Mouse (Mus musculus): ENCODE data around the gene Grin2b.

Grin2b gene

DNA sequence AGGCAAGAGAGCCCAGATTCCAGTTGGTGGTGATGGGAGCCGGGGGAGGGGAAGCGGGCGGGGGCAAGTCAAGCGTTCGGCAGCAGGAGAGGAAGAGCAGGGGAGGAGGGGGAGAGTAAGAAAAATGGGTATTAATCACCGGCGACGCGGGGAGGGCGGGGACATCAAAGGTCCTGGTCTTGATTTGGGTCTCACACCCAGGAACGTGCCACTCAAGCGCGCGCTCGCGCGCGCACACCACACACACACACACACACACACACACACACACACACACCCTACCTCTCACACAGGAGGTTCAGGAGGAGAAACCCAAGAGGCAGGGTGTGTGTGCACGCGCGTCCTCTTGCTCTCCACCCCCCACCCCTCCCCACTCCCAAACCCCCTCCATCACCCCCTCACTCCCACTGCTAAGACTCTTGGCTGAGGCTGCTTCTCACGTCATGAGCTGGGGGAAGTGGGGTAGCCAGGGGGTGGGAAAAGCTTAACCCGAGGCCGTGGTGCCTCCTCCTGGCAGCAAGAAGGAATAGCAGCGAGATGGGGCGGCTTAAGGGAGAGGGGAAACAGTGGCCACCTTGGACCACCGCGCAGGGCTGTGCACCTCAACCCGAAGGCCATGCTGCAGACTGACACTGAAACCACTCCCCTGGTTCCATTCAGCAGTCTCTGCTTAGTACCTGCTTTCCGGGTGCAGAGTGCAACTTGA is at the start of gene Grin2b:
Grin2b (minus strand) TSS at position 321 of the 706 bp plus-strand sequence.
- DNase-seq (ENCODE audit: low read depth, low spot score): no peak

DNA sequence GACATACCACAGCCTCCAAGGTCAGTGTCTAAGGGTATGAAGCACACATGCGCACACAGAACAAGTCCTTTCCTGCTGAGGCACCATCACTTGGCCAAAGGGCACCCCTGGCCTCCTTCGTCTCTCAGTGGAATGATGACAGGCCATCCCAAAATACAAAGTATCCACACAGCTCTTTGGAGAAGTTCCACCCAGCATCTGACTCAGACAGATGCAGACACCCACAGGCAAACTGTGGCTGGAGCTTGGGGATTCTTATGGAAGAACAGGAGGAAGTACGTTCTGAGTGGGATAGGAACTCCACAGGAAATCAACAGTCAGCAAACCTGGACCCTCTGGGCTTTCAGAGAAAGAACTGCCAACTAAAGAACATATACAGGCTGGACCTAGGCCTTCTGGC is 48.6 kb upstream of the Grin2b start:
- no peak for DNase-seq (ENCODE audit: low read depth, low spot score)

DNA sequence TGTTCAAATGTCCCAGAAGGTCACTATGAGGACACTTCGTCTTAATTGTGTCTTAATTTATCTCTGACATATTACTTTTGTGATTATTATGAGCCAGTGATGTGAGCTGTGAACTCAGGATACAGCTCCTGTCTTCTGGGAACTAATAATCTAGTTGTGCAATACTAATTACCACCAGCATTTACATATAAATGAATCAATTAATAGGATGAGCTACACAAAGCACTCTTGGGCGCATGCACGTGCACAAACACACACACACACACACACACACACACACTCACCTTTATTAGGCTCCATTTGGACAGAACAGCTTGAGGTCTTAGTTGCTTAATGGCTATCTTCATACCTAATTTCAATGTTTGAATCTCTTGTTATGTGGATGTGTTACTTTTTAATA is 37.1 kb upstream of the Grin2b start:
- DNase-seq (ENCODE audit: low read depth, low spot score): no peak

DNA sequence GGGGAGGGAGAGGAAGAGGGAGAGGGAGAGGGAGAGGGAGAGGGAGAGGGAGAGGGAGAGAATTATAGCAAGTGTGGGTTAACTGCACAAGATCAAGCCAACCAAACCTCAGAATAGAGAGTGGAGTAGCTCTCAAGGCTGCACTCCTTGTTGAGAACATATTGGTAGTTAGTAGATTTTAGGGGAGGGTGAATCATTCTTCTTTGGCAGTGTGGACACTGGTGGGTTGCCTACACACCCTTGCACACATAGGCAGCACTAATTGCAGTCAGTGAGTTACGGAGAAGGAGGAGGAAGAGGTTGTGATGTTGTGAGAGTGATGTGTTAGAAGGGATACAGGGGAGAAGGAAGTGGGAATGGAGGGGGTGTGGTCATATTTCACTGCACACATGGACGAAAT is 26.5 kb upstream of the Grin2b start:
- no peak for DNase-seq (ENCODE audit: low read depth, low spot score)

DNA sequence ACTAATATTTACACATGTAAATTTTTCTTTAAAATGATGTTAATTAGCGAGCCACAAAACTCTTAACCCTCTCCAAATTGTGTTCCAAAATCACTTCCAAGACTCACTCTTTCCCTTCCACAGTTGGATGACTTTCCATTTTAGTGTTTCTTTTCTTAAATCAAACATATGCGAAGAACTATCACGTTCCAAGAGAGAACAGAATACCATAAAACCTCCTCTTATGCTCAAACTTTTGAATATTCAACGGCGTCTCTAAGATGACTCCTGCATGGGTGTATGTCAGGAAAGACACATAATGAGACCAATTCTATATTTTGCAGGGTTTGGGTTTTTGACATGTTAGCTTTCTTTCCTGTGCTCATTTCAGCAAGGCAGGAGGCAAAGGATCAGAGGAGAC is 21.3 kb upstream of the Grin2b start:
- DNase-seq (ENCODE audit: low read depth, low spot score): no peak

DNA sequence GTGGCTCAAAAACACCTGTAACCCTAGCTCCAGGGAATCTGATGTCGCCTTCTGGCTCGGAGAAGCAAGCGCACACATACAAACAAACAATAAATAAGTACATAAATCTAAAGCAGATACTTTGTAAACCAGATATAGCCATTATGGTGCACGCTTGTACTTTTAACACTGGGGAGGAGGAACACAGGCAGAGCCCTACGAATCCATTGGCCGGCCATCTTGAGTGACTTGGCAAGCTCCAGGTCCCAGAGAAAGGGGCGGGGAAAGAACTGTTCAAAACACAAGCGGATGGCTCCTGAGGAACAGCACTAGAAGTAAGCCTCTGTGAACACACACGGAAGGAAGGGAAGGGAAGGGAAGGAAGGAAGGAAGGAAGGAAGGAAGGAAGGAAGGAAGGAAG is 4.8 kb upstream of the Grin2b start:
- DNase-seq (ENCODE audit: low read depth, low spot score): no peak

DNA sequence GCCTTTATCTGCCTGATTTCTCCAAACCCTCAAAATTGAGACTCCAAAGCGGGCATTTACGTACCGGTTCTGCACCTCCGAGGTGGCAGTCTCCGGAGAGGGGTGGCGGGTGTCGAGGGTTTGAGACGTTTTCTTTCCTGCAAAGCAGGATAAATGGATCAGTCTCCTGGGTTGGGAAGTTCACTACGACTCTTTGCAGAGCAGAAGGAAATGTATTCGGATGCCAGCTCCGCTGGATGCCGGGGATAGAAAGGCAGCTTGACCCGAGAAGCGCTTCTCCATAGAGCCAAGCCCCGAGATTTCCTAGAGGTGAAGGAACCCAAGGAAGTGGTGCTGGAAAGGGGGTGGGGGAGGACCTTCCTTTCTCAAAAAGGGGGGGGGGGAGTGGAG is 515 bp downstream of the Grin2b start:
- DNase-seq (ENCODE audit: low read depth, low spot score): no peak

DNA sequence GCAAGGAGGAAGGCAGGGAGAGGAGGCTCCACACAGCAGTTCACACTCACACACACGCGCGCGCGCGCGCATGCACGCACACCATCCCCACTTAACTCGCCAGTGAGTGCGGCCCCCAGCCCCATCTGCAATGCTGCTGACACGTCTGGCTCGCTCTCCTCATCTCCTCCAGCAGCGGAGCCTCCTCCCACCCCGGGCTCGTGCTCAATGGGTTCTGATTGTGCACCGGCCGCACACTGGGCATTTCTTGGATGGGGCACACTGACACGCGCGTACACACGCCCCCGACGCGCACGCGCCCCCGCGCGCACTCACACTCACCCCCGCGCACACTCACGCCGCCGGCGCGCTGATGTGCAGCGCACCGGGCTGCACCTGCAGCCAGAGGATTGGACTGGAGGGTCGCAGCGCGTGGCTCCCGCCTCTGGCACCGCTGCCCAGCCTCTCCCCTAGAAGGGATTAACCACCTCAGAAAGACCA is 1.1 kb downstream of the Grin2b start:
- no peak for DNase-seq (ENCODE audit: low read depth, low spot score)

GRCm38 (mm10) chr6:136171343-136171742 is 2.0 kb downstream of the Grin2b start:
- DNase-seq (ENCODE audit: low read depth, low spot score): no peak

DNA sequence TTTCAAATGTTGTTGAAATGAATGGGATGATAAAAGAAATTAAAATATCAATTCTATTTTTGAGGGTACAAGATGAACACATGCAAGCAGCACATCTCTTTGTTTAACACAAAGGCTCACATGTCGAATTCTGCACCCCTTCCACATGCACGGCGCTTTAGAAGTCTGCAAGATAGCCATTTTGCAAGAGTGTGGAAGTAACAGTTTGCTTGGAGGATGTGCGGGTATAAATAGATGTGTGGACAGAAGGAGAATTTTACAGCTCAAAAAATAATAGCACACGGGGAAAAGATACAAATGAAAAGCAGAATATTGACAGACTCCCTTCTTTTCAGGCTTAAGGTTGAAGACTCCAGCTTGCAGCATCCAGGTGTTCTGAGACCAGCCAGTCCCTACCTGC is 2.9 kb downstream of the Grin2b start:
- no peak for DNase-seq (ENCODE audit: low read depth, low spot score)

DNA sequence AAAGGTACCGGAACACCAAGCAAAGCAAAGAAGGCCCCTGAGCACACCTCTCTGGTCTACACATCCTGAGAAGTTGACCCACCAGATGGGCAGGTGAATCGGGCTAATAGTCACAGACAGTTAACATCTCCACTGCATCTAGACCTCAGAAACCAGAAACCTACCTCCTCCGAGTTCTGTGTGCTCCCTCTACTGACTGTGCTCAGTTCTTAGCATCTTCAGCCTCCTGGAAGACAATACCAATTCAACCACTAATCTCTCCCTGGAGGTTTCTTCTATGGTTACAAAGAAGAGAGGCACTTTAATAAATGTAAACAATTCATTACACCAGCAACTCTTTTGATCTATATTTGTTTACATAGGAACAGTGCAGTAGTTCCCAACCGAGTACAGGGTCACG is 6.0 kb downstream of the Grin2b start:
- DNase-seq (ENCODE audit: low read depth, low spot score): no peak

DNA sequence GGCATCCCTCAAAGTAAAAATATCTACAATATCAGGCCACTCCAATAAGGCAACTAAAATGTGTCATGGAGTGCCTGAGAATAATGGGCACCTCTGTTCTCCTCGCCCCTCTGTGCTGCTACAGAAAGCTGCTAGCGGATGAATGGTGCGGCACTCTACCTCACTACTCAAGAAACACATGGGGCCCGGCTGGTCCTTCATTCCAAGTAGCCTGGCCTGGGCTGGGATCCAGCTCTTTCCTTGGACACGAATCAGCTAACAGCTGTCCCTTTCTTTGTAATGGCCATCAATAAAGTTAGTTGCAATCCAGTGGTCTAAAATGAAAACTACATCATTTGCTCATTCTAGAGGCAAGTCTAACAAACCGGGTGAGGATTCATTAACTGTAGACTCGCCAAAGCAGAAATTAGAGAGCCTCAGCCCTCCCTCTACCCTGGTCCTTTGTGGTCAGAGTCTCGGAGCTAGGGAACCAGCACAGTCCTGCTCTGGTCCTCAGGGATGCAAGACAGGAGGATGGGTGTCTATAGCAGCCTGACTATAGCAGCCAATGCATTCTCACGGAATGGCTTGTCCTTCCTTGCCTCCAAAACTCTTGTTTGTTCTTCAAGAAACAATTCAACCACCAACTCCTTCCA is 7.8 kb downstream of the Grin2b start:
- DNase-seq (ENCODE audit: low read depth, low spot score): no peak

GRCm38 (mm10) chr6:136162090-136162489 is 11.2 kb downstream of the Grin2b start:
- DNase-seq (ENCODE audit: low read depth, low spot score): no peak

GRCm38 (mm10) chr6:136153444-136153843 is 19.9 kb downstream of the Grin2b start:
- DNase-seq (ENCODE audit: low read depth, low spot score): no peak

DNA sequence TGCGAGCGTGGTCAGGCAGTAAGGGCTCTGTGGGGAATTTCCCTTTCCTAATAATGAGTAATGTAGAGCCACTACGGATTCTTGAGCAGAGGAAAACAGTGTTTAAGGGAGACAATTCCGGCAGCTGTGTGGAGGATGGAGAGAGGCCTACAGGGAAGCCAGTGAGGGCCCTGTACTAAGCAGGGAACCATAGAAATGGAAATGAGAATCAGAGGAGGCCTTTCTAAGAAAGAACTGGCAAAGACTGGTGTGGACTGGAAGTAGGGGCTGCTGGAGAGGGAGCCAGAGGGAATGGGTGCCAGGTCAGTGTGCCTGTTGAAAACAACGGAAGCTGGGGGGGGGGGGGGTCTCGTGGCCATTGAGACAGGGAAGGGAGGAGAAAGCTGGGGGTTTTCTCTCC is 23.2 kb downstream of the Grin2b start:
- no peak for DNase-seq (ENCODE audit: low read depth, low spot score)

GRCm38 (mm10) chr6:136139967-136140366 is 33.3 kb downstream of the Grin2b start:
- DNase-seq (ENCODE audit: low read depth, low spot score): no peak

DNA sequence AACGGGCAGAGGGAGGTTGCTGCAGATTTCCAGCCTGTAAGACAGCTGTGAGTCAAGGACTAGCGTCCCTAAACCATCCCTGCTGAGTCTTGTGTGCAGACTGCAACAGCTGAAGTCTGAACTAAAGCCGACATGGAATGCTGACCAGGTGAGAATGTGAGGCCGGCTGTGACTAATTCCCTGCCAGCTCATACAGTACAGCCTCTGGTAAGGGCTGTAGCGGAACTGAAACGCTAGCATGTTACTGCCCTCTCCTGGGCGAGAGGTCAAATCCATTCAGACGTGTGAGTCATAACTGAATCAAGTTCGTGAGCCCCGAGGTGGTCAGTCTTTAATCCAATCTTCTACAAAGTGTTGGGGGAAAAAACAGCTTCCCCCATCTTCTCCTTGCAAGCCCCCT is 42.9 kb downstream of the Grin2b start:
- DNase-seq (ENCODE audit: low read depth, low spot score): no peak

DNA sequence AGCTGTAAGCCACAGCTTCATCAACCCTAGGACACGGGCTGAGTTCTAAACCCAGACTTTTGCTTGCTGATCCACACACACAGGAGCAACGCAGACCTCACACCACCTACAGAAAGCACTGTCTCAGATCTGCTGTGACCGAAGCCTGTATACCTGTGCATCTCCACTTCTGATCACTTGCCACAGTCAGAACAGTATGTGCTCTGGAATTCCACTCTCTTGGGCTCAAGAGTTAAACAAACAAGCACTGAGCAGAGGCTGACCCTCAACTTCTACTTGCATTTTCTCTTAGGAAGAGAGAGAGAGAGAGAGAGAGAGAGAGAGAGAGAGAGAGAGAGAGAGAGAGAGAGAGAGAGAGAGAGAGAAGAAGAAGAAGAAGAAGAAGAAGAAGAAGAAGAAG is 50.7 kb downstream of the Grin2b start:
- DNase-seq (ENCODE audit: low read depth, low spot score): no peak

DNA sequence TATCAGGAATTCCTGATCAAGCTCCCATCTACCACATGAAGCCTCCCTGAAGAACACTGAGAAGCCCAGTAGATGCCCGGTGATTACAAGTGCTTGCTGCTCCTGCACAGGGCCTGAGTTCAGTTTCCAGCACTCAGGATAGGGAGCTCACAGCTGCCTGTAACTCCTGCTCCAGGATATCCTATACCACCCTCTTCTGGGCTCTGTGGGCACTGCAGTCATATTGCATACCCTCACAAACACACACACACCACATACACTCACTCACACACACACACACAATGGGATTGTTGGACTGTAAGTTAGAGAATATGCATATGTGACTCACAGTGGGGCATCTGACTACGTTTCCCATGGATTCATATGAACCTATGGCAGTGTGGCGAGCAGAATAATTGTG is 55.9 kb downstream of the Grin2b start:
- no peak for DNase-seq (ENCODE audit: low read depth, low spot score)

DNA sequence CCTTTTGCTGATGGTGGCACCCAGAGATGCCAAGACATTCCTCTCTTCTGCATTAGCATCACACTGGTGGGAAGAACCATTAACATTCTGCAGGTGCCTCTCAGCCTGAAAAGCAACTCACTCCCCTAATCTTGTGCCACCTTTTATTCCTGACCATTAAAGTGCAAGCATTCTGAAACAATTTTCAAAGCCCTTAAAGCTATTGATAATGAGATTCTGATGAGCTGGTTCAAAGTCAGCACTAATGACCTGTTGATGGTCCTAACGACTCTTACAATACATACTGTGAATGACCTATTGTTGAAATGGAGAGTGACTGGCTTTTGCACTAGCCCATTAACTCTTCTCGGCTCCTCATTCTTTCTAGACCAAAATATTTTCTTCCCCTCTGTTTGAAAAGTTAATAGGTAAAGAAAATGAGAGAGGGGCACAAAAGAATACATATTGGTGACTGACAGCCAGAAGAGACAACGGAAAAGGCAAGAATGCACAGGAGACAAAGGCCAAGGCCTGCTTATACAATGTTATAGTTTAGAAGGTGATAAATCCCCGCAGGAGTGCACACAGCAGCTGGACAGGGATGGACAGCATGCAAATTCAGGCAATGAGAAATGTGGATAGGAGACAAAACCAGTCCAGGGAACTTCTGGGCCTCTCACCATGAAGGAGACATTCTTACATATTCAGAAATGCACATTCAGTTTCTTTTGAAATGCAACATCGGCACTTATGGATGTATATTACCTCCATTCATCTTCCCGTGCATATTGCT is 59.5 kb downstream of the Grin2b start:
- DNase-seq (ENCODE audit: low read depth, low spot score): no peak

DNA sequence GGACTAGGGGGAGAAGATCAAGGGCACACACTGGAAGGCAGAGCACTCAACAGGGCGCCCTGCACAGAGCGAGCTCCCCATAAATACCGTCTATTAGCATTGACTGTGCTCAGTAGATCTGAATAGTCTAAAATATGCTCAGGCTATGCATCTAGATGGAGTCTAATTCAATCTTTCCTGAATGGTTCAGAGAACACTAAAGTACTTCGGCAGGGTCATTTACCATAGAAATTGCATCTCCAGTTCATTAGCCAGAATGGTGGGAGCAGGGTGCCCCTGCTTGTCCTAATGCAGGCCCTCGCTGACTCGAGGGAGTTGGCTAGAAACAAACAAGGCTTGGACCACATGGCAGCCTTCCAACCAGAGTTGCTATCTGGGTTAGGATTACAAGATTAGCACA is 64.1 kb downstream of the Grin2b start:
- DNase-seq (ENCODE audit: low read depth, low spot score): no peak

GRCm38 (mm10) chr6:136108466-136108865 is 64.8 kb downstream of the Grin2b start:
- no peak for DNase-seq (ENCODE audit: low read depth, low spot score)

DNA sequence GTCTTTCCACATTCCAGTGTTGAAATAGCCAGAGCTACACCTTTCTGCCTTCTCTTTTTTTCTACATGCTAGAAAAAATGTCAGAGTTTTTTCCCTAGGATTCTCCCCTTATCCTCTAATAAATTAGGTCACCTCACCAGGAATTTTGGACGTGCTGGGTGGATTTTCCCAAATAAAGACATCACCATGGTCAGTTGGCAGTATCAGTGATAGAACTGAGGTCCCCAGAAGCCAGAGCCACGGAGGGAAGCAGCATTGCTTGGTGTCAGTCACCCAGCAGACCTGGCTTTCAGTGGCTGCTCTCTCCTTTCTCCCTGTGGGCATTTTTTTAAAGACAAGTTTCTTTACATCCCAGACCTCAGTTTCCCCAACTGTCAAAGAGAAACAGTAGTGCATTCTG is 68.1 kb downstream of the Grin2b start:
- DNase-seq (ENCODE audit: low read depth, low spot score): no peak

Measured in CD4-positive, CD25-positive, alpha-beta regulatory T cell, adult 2 months (primary cell).